Mouse (Mus musculus) erythroblast, embryonic 14.5 days (primary cell): ENCODE data around the gene Col27a1.

ENCODE experiments used
- GATA1 ChIP-seq: IDR thresholded peaks from 2 replicates; pipeline ENCODE4 v1.6.1; 2012; ENCODE audit warnings: low read length, inconsistent platforms, mixed read lengths
- TAL1 ChIP-seq: IDR thresholded peaks from 3 replicates; pipeline ENCODE4 v1.6.1; 2012; ENCODE audit warnings: low read length, inconsistent platforms, mixed read lengths

DNA sequence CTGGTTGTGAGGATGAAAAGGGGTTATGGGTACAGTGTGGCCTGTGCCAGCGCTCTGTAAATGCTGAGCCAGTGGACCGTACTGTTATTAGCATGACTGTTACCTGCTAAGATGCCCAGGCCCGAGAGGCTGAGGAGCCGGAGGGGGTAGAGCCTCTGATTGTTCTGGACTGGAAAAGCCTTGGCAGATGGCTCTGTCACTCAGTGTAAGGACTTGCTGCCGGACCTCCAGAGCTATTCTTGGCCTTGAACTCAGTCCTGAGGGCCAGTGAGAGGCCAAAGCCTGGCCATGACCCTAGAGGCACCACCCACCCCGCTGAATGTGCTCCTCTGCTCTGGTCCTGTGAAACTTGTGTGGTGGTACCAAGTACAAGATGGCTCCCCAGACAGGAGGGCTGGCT lies 52.5 kb downstream of the Col27a1 start:
- no peak for TF ChIP-seq GATA1
- TF ChIP-seq TAL1 = no peak
